33 mouse cellular contexts compared by ENCODE assay signal in genomic region chrX:36392672-36393071, GRCm38 (mm10). TPM values are rescaled to one million over a fixed set of nuclear protein-coding genes. Genes with fewer than 3 reads are reported as not detected.
DNase-seq lines count a peak whose midpoint lies in the region; ATAC-seq and TF ChIP-seq lines count a peak whose summit lies in the region.
"Had no signal": no experiment of that assay in that cellular context is flagged by ENCODE, and none has a peak within 500 bp of the region (broad histone marks: within the 10 kb centered on the region; RNA-seq: fewer than 3 reads in every experiment).

No protein-coding gene starts in this region.

- TF ChIP-seq CTCF in brain, embryonic 14.5 days (IDR thresholded peaks at IDR 0.05; ENCODE audit: borderline replicate concordance, extremely low read depth, insufficient read depth, insufficient read length), result no peak

- DNase-seq in frontal cortex, postnatal 25 days (ENCODE audit: low spot score in 2 of 2), result no peak
- peak; percentile 22 to 23 for DNase-seq in left cerebral cortex, postnatal 14 days (ENCODE audit: low spot score in 2 of 2)
- no peak for DNase-seq in left cerebral cortex, adult 11 months (ENCODE audit: low spot score)
- peak; percentile 15 for DNase-seq in brain, embryonic 14.5 days (ENCODE audit: low read depth)
- DNase-seq in right cerebral cortex, postnatal 25 days, result peak; percentile 24
- no peak for DNase-seq in adrenal gland, postnatal 10 days
- DNase-seq: B cell, adult 2 months; cerebellum, adult 18-20 months; gastrocnemius, postnatal 10 days; lung, adult 18-20 months had no signal

- ATAC-seq in frontal cortex, adult (ENCODE audit: low TSS enrichment), result peak; percentile 77
- ATAC-seq: intestine, embryonic 16.5 days; liver, embryonic 12.5 days had no signal

- intact Hi-C loops in left cerebral cortex, postnatal 14 days (cut with DNase I), result loop anchor here (5.0 kb wide), 1 partner anchor 165 kb away; no protein-coding TSS in a partner anchor

- TF ChIP-seq POLR2A in brain, embryonic 14.5 days (IDR thresholded peaks at IDR 0.05; ENCODE audit: borderline replicate concordance, extremely low read depth, insufficient read depth, insufficient read length, poor library complexity, severe bottlenecking), result no peak

RNA-seq across cellular contexts. Expression of gene Gm6268, which starts 8.4 kb away (rescaled TPM):
- total RNA-seq in left cerebral cortex, postnatal 14 days (2021), result not detected
- not detected in 2 replicates for polyA plus RNA-seq in brain, embryonic 14.5 days (2012; rRNA removed)
- total RNA-seq in adrenal gland, postnatal 10 days (2021), result not detected
- total RNA-seq: adrenal gland, adult 18-20 months; adrenal gland, postnatal 4 days; CH12.LX; G1E; gastrocnemius, postnatal 10 days; granulocyte monocyte progenitor cell, adult 5-6 weeks; hindbrain, postnatal 0 days; layer of hippocampus, adult 8-10 months had no signal
- polyA plus RNA-seq: embryonic facial prominence, embryonic 11.5 days; G1E; heart, embryonic 11.5 days; heart, postnatal 0 days; hindbrain, embryonic 10.5 days; hindbrain, postnatal 0 days; intestine, embryonic 16.5 days; limb, embryonic 13.5 days; liver, embryonic 12.5 days; midbrain, embryonic 10.5 days; midbrain, embryonic 16.5 days; myocyte; neural tube, embryonic 13.5 days; Patski; stomach, postnatal 0 days; thymus, postnatal 0 days; urinary bladder, adult 2 months had no signal

Comparison
In these comparisons a context has a peak if more than half of its experiments do, and no peak if none do; other contexts are left out.
1. DNase-seq: peak in left cerebral cortex, postnatal 14 days (2 of 2), brain, embryonic 14.5 days (single experiment) and right cerebral cortex, postnatal 25 days (single experiment); none in frontal cortex, postnatal 25 days (0 of 2), left cerebral cortex, adult 11 months (single experiment) and adrenal gland, postnatal 10 days (single experiment).